Mouse (Mus musculus): ENCODE results near the gene 1600002K03Rik.
A peak's percentile ranks its signal among the peaks of the same experiment; 100 is the strongest.

DNA sequence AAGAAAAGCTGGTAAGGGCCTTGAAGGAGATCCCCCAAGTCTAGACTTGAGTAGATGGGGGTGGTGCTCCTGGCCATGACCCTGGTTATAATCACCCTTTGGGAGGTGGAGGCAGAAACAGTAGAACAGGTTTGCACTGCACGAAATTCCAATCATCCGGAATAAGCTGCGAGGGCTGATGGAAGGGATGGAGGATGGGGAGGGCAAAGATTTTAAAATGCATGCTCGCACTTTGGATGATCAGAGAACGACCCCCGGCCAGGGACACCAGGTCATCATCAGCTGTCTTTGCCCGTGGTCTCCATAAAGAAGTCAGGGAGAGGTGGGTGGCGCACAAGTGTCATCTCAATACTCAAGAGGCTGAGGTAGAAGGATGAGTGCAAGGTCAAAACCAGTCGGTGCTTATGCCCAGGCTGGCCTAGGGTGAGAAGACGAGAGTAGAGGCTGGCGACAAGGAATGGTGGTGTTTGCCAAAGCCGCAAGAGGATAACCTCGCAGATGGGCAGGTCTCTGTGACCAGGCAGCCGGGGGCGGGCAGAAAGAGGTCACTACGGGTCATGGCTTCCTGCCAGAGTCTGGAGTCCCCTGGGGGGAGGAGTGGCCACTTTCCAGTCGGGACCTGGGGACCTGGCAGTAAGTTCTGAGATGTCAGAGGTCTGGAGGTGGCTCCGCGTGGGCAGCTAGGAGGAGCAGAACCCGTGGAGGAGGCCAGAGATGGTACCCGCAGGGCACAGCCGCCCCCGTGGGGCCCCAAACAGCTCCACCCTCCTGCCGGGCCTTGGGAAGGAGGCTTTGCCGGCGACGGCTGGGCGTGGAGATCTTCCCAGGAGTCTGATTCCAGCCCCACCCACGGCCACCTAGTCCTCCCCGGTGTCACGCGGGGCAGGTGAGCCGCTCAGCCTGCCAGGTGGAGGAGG is 12.0 kb upstream of the 1600002K03Rik start:
- no peak for TF ChIP-seq CTCF (IDR thresholded peaks at IDR 0.05)
- TF ChIP-seq POLR2A (IDR thresholded peaks at IDR 0.05; ENCODE audit: insufficient read depth, low read depth, low read length), result peak; percentile 57
